Mouse (Mus musculus): ENCODE data around the gene Timm10. TPM values are rescaled to one million over a fixed set of nuclear protein-coding genes. Genes with fewer than 3 reads are reported as not detected.

The Timm10 gene
- polyA plus RNA-seq, 1 experiment from 2014 or later = 38.8 TPM

- H3K27me3 ChIP-seq = peaks cover 16% of the 10 kb centered on the region
- WGBS = under 1% methylated on average over 54 of the region's 54 CpGs
- ATAC-seq (ENCODE audit: insufficient number of reproducible peaks, insufficient read depth, low FRiP score, low TSS enrichment, low read depth) = peak; percentile 92
These were observed 13.4 kb downstream of the Timm10 start for GRCm38 (mm10) chr2:84840016-84840747.

DNA sequence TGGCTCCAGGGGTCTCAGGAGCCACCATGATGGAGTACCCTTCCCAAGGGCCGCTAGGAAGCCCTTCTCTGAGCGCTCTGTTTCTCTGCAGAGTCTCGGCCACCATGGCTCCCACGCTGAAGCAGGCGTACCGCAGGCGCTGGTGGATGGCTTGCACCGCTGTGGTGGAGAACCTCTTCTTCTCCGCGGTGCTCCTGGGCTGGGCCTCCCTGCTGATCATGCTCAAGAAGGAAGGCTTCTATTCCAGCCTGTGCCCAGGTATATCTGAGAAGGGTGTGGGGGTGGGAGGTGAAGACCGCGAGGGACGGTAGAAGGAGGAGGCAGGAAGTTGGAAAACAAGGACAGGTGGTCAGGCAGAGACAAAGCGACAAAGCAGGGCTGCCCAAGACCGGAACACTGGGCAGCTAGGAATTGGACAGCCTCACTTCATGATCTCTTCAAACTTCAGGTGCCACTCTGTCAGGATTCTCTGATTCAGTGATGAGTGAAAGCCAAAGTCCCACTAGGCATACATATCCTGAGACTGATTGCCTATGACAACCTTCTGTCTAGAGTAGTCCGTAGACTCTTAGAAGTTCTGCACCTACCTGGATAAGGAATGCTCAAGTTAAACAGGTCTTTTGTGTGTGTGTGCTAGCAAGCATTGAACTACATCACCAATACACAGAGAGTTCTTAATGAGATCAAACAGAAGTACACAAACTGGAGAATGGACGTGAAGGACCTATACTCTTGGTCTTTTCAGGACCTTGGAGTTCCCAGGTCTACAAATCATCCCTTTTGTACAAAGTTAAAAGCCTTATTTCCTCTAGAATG, 14.2 kb downstream of the Timm10 start:
- H3K9ac ChIP-seq (replicated peaks) = peak overlapping the region; percentile 84
- peaks cover 27% of the 10 kb centered on the region for H3K4me1 ChIP-seq (replicated peaks)
- H3K36me3 ChIP-seq = peaks cover 20% of the 10 kb centered on the region; the same call in 1 of the 2 replicates
- peak overlapping the region; percentile 95 for H3K27ac ChIP-seq
- H3K27me3 ChIP-seq = peaks cover 16% of the 10 kb centered on the region
- H3K4me3 ChIP-seq (replicated peaks) = peak overlapping the region; percentile 70
- no peaks in the 10 kb centered on the region for H3K9me3 ChIP-seq
- H3K4me2 ChIP-seq = peak overlapping the region; percentile 94
- WGBS = 8% methylated on average over 17 of the region's 17 CpGs
- 0 out of 2 replicates have a peak, but pooled peaks have one; percentile 9 for ATAC-seq (ENCODE audit: insufficient number of reproducible peaks, insufficient read depth, low FRiP score, low TSS enrichment, low read depth)

More at GRCm38 (mm10) chr2:84840016-84840747, 13.4 kb downstream of the Timm10 start:
- peaks cover 12% of the 10 kb centered on the region; the same call in 1 of the 2 replicates for H3K36me3 ChIP-seq
- peak overlapping the region; percentile 84 for H3K9ac ChIP-seq (replicated peaks)
- peak overlapping the region; percentile 70 for H3K4me3 ChIP-seq (replicated peaks)
- H3K27ac ChIP-seq = peak overlapping the region; percentile 95
- peaks cover 27% of the 10 kb centered on the region for H3K4me1 ChIP-seq (replicated peaks)
- no peaks in the 10 kb centered on the region for H3K9me3 ChIP-seq
- peak overlapping the region; percentile 94 for H3K4me2 ChIP-seq

DNA sequence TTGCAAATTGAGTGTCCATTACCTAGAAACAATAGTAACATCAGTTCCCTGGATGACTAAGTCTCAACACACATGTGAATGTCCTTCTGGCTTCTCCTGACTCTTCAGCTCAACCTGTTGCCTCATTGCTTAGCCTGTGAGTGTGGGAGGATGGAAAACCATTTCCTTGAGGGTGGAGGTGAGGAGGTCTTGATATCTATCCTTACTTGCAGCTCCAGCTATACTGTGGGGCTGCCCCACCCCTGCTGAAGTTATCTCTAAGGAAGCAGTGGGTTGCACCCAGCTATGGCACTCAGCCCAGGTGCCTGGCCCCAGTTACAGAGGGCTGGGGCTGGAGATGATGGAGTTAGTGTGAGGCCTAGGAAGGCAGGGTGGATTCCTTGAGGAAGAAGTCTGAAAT, 15.1 kb downstream of the Timm10 start:
- Histone ChIP-seq H3K4me2 (peak overlapping the region; percentile 94), H3K4me1 (replicated peaks) (peaks cover 27% of the 10 kb centered on the region), H3K9ac (replicated peaks) (no peak overlapping the region), H3K4me3 (replicated peaks) (peak overlapping the region; percentile 70; the same call in 1 of the 2 replicates), H3K36me3 (peaks cover 28% of the 10 kb centered on the region; the same call in 1 of the 2 replicates), H3K27me3 (peaks cover 16% of the 10 kb centered on the region), H3K27ac (no peak overlapping the region), H3K9me3 (no peaks in the 10 kb centered on the region)
- no peak for ATAC-seq (ENCODE audit: insufficient number of reproducible peaks, insufficient read depth, low FRiP score, low TSS enrichment, low read depth)

- H3K36me3 ChIP-seq = peaks cover 42% of the 10 kb centered on the region; the same call in 1 of the 2 replicates
- peaks cover 1% of the 10 kb centered on the region; the same call in 1 of the 2 replicates for H3K27me3 ChIP-seq
- ATAC-seq (ENCODE audit: insufficient number of reproducible peaks, insufficient read depth, low FRiP score, low TSS enrichment, low read depth) = no peak
These were observed 16.9 kb downstream of the Timm10 start for GRCm38 (mm10) chr2:84843654-84844053.

DNA sequence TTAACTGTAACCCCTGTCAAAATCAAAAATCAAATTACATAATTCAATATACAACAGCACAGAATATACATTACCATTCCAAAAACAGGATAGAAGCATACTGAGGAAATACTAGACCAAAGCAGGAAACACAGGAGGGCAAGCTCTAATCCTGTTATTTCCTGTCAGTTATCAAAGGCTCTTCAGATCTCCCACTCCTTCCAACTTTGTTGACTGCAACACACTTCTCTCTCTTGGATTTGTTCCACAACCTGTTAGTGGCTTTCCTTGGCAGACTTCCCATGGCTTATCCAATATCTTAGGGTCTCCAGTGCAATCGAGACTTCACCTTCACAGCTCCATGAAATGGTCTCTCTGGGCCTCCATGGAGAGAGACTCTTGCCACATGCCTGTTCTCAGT, 18.4 kb downstream of the Timm10 start:
- no peaks in the 10 kb centered on the region for H3K27me3 ChIP-seq
- WGBS = 73% methylated on average over 1 of the region's 1 CpGs
- no peak overlapping the region for H3K9ac ChIP-seq (replicated peaks)
- H3K4me1 ChIP-seq (replicated peaks) = peaks cover 16% of the 10 kb centered on the region
- no peak overlapping the region for H3K27ac ChIP-seq
- H3K9me3 ChIP-seq = no peaks in the 10 kb centered on the region
- H3K4me2 ChIP-seq = no peak overlapping the region
- H3K4me3 ChIP-seq (replicated peaks) = no peak overlapping the region
- peaks cover 57% of the 10 kb centered on the region for H3K36me3 ChIP-seq
- no peak for ATAC-seq (ENCODE audit: insufficient number of reproducible peaks, insufficient read depth, low FRiP score, low TSS enrichment, low read depth)

More at GRCm38 (mm10) chr2:84843654-84844053, 16.9 kb downstream of the Timm10 start:
- WGBS = 86% methylated on average over 6 of the region's 6 CpGs
- Histone ChIP-seq H3K4me2 (no peak overlapping the region), H3K4me1 (replicated peaks) (peaks cover 23% of the 10 kb centered on the region), H3K9ac (replicated peaks) (no peak overlapping the region), H3K4me3 (replicated peaks) (no peak overlapping the region), H3K9me3 (no peaks in the 10 kb centered on the region), H3K27ac (no peak overlapping the region)

DNA sequence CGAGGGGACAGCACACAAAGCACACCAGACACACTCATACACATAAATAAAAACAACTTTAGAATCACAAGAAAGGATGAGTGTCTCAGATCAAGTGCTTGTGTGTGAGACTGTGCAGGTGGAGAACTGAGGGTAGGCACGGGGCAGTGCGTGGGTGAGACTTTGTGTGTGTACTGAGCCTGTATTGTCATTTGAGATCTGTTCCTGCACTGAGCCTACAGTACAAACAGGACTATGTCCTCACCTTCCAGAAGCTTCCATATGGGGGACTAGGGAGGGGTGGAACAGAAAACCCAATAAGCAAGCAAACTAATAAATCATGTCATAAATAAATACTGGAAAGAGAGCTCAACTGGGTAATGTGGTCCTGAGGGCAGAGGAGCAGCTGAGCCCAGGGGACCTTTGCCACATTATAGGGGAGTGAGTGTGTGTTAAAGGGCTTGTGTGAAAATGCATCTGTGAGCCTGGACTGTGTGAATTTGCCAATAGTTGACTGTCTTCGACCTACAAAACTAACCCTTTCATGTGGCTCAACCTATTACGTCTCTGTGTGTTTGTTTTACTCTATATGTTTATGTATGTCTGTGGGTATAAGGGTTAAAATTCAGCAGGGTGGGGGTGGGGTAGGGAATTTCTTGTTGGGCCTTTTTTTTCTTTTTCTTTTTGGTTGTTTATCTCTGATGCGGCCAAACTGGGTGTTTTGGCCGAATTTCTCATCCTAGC, 23.8 kb downstream of the Timm10 start:
- no peaks in the 10 kb centered on the region for H3K27me3 ChIP-seq
- no peak; the same call in 1 of the 2 replicates for ATAC-seq (ENCODE audit: insufficient number of reproducible peaks, insufficient read depth, low FRiP score, low TSS enrichment, low read depth)
- no peaks in the 10 kb centered on the region for H3K9me3 ChIP-seq
- H3K27ac ChIP-seq = no peak overlapping the region
- peaks cover 93% of the 10 kb centered on the region for H3K36me3 ChIP-seq
- peaks cover 11% of the 10 kb centered on the region for H3K4me1 ChIP-seq (replicated peaks)
- H3K4me3 ChIP-seq (replicated peaks) = no peak overlapping the region
- 0 out of 2 replicates have a peak overlapping the region, but pooled peaks have one; percentile 4 for H3K9ac ChIP-seq (replicated peaks)
- WGBS = 58% methylated on average over 7 of the region's 7 CpGs
- H3K4me2 ChIP-seq = peak overlapping the region; percentile 23; the same call in 1 of the 2 replicates

- WGBS = 34% methylated on average over 23 of the region's 23 CpGs
These were observed 24.6 kb downstream of the Timm10 start for GRCm38 (mm10) chr2:84851130-84852040.

DNA sequence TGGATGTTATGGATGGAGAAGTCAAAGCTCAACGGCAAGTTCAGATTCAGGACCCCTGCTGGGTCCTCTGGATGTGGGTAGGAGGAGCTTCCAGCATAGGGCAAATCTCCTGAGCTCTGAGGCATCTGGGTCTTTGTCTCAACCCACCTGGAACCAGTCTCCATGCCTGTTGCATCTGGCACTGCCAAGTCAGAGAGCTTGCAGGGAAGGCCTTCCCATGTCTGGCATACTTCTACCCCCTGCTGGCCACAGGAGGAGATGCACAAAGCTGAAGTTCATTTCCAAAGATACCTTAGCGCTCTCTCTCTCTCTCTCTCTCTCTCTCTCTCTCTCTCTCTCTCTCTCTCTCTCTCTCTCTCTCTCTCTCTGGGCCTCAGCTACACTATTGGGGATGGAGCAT, 28.9 kb downstream of the Timm10 start:
- H3K9me3 ChIP-seq = no peaks in the 10 kb centered on the region
- peaks cover 93% of the 10 kb centered on the region for H3K36me3 ChIP-seq
- no peak for ATAC-seq (ENCODE audit: insufficient number of reproducible peaks, insufficient read depth, low FRiP score, low TSS enrichment, low read depth)
- H3K9ac ChIP-seq (replicated peaks) = no peak overlapping the region
- peaks cover 5% of the 10 kb centered on the region for H3K4me1 ChIP-seq (replicated peaks)
- H3K4me3 ChIP-seq (replicated peaks) = no peak overlapping the region
- no peak overlapping the region for H3K4me2 ChIP-seq
- WGBS = 61% methylated on average over 2 of the region's 2 CpGs
- H3K27ac ChIP-seq = no peak overlapping the region
- H3K27me3 ChIP-seq = no peaks in the 10 kb centered on the region

More at GRCm38 (mm10) chr2:84851130-84852040, 24.6 kb downstream of the Timm10 start:
- Histone ChIP-seq H3K4me2 (peak overlapping the region; percentile 23; the same call in 1 of the 2 replicates), H3K9ac (replicated peaks) (0 out of 2 replicates have a peak overlapping the region, but pooled peaks have one; percentile 4), H3K27ac (no peak overlapping the region), H3K9me3 (no peaks in the 10 kb centered on the region), H3K27me3 (no peaks in the 10 kb centered on the region), H3K4me3 (replicated peaks) (no peak overlapping the region), H3K36me3 (peaks cover 91% of the 10 kb centered on the region), H3K4me1 (replicated peaks) (peaks cover 11% of the 10 kb centered on the region)
- no peak; the same call in 1 of the 2 replicates for ATAC-seq (ENCODE audit: insufficient number of reproducible peaks, insufficient read depth, low FRiP score, low TSS enrichment, low read depth)

- WGBS = 96% methylated on average over 1 of the region's 1 CpGs
- peaks cover 94% of the 10 kb centered on the region for H3K36me3 ChIP-seq
These were observed 31.8 kb downstream of the Timm10 start for GRCm38 (mm10) chr2:84858551-84858950.

More at GRCm38 (mm10) chr2:84858551-84858950, 31.8 kb downstream of the Timm10 start:
- Histone ChIP-seq H3K4me1 (replicated peaks) (no peaks in the 10 kb centered on the region), H3K4me2 (no peak overlapping the region), H3K4me3 (replicated peaks) (no peak overlapping the region), H3K27ac (no peak overlapping the region), H3K27me3 (no peaks in the 10 kb centered on the region), H3K9ac (replicated peaks) (no peak overlapping the region), H3K9me3 (no peaks in the 10 kb centered on the region)
- ATAC-seq (ENCODE audit: insufficient number of reproducible peaks, insufficient read depth, low FRiP score, low TSS enrichment, low read depth) = no peak

All from limb, embryonic 12.5 days (tissue).